Mouse (Mus musculus) spleen, embryonic (tissue): ENCODE results near the gene Myadm.

Experiments used
- CTCF ChIA-PET: fragments of 350-600 bp; sonication (Branson Sonifier 250); formaldehyde crosslinking; loops from one replicate; lab custom pipeline; 2022; lab: Charles Lee

Myadm gene

DNA sequence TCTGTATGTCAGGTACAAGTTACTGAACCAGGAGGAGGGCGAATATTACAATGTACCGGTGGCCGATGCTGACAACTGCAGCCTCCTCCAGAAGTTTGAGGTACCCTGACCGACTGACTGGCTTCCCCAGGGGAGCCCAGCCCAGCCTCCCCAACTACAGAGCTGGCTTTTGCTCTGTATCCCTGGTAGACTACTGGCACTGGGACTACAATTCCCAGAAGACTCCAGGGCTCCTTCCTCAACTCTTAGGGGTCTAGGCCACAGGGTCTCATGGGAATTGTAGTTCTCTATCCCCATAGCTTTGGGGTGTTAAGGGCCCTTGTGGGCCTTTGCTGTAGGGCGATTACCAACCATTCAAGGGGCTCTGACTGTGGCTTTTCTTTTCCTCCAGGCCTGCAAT, 25.2 kb downstream of the Myadm start:
- CTCF ChIA-PET: no interaction called here

DNA sequence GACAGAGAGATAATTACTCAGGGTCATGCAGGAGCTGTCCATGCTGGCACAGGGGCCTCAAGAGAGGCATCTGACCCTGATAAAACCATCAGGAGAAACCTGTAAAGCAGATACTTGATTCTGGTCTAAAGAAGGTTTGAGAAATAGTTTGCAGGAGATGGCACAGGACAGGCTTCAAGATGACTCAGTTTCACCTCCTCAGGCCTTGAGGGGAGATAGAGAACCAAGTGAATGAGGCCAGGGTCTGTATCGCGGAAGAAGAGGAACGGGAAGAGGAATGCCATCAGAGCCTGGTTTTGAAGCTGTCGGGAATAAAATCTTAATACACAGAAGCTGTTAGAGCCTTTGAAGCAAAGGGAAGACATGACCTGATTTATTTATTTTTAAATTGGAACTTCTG, 28.8 kb downstream of the Myadm start:
- CTCF ChIA-PET: no interaction called here

DNA sequence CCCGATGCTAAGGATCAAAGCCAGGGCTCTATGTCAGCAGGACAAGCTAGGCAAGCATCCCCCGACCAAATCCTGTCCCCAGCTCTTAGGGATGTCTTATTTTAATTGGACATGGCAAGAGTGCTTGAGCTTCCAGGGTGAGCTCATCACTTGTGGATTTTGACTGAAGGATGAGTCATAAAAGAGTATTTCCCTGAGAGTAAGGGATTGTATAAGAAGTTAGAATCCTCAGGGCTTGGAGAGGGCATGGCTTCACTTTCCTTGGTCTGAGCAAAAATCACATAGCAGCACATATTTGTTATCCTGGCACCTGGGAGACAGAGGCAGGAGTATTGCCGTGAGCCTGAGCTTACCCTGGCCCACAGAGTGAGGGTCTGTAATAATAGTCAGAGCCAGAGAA, 32.0 kb downstream of the Myadm start:
- CTCF ChIA-PET: no interaction called here

DNA sequence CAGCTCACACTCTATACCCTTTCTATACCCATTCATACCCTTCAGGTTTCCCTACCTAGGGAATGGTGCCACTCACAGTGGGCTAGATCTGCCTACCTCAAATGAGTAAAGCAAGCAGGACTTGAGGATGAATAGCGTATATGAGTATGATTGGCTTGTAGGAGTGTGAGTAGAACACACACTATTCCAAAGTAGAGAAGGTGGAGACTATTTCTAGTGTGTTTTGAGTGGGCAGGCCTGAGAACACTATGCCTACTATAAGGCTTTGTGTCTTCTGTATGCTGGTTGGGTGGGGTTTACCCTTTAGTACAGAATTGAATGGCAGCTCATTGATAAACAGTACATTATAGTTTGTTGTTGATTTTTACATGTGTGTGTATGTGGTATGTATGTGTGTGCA, 34.9 kb downstream of the Myadm start:
- CTCF ChIA-PET: no interaction called here

DNA sequence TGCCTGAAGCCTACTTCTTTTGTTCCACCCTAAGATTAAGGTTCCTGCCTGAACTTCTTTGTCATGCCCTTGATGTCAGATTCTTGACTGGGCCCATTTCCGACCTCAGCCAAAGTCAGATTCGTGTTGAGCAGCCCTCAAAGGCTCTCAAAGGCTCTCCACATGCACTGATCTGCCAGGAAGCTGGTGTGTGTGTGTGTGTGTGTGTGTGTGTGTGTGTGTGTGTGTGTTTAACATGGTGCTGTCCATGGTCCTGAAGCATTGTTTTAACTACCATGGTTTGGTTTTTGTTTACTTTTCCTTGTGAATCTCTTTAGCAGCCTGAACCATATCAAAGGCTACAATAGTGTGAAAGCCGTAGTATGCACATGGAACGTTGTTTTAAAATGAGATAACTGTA, 39.1 kb downstream of the Myadm start:
- CTCF ChIA-PET: no interaction called here

DNA sequence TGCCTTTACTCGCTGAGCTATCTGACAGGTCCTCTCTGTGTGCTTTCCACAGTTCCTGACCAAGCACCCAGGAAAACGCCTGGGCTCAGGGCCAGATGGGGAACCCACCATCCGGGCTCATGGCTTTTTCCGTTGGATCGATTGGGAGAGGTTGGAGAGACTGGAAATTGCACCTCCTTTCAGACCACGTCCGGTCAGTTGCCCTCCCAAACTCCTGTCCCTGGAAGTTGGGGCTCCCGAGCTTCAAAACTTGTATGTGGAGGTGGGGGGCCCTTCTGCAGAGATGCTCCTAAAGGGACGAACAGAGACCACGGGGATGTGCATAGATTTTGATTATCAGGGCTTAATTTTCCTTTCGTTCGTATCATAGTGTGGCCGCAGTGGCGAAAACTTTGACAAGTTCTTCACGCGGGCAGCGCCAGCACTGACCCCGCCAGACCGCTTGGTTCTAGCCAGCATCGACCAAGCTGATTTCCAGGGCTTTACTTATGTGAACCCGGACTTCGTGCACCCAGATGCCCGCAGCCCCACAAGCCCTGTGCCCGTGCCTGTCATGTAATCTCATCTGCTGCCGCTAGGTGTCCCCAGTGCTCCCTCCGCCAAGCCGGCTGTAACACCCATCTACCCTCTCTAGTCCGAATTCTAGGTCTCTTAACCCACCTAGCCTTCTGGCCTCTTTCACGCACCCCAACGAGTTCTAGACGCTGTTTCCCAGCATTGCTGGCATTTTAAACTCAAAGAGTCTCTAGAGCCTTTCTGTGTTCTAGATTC, 41.1 kb downstream of the Myadm start:
- CTCF ChIA-PET: no interaction called here

DNA sequence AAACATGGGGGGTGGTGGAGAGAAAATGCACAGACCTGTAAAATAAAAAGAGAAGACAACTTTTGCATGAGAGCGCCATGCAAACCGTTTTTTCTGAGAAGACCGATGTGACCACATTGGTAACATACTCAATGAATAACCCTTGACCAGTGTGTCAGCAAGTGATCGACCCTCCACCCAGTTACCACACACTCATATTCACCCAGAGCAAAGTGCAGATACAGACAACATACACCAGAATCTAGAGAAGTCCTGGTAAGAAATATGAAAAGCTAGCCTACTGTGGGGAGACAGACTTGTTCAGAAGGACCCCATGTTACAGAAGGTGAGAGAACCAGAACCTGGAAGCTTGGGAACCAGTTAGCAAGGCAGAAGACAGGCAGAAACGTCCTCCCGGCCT, 42.3 kb downstream of the Myadm start:
- CTCF ChIA-PET: no interaction called here

DNA sequence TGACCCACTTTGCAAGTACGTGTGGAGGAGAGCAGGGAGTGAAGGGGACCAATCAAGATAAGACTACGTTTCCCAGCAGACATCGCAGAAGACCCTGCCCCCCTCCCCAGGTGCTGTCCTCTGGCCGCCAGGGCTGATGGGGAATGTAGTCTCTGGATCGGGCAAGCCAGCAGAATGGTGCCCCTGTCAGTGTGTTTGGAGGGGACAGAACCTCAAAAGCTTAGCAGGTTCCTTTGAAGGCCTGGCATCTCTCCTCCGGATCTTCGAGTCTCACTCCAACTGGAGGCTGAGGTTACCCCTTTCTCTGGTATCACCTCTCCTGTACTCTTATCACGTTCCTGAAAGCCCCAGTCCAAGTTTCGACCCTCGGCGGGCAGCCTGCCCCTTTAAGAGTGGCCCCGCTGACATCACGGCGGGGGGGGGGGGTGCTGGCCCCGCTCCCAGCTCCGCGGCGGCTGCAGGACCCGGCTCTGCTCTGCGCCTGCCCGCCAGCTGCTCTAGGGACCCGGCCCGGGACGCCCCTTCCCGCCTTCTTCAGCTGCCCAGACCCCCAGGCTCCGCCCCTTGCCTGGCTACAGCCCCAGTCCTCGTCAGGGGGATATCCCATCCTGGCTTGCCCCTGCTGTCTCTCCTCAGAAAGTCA, 42.8 kb downstream of the Myadm start:
- CTCF ChIA-PET: no interaction called here

DNA sequence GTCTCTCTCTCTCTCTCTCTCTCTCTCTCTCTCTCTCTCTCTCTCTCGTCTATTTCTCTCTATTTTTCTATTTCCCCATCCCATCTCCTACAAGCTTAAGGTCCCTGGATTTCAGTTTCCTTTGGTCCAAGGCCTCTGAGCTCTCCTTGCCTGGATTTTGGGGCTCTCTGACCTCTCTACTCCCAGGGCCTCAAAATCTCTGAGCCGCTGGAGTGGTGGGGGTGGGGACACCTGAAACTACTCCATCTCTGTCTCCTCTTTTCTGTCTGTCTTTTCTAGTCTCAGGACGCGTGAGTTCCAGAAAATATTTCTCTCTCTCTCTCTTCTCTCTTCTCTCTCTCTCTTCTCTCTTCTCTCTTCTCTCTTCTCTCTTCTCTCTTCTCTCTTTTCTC, 43.3 kb downstream of the Myadm start:
- CTCF ChIA-PET: no interaction called here

DNA sequence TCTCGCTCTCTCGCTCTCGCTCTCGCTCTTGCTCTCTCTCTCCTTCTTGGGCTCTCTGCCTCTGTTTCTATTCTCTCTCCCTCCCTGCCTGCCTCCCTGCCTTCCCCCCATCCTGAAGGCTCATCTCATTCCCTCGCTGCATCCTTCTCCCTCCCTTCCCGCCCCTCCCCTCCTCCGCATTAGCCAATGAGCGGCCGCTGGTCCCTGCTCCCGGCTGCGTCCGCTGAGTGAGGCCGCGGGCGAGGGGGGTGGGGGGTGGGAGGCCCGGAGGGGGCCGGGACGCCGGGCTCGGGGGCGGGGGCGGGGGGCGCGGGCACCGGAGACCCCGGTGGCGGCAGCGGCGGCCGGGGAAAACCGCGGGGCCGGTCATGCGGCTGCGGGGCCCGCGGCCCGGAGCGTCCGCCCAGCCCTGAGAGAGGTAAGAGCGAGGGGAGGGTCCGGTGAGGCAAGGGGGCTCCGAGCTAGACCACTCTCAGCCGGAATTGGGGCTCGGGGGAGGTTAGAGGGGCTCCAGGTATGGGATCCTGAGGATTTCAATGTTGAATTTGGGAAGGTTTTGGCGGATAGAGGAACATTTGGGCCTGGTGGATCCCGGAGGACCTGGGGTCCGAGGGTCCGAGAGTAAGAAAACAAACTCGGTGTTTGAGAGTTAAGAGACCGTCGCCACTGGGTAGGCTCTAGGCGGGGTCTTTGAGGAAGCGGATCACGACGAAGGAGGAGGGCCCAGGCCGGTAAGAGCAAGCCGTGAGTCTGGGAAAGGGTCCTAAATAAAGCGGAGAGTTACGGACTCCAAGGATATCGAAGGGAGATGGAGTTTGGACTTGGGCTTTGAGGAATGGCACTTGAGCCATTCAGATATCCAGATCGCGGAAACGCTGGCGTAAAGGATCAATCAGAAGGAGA, 44.0 kb downstream of the Myadm start, which contains the start of gene Cacng7:
Gene Cacng7 (plus strand): TSS at position 337 of the 903 bp plus-strand sequence.
- CTCF ChIA-PET: no interaction called here

DNA sequence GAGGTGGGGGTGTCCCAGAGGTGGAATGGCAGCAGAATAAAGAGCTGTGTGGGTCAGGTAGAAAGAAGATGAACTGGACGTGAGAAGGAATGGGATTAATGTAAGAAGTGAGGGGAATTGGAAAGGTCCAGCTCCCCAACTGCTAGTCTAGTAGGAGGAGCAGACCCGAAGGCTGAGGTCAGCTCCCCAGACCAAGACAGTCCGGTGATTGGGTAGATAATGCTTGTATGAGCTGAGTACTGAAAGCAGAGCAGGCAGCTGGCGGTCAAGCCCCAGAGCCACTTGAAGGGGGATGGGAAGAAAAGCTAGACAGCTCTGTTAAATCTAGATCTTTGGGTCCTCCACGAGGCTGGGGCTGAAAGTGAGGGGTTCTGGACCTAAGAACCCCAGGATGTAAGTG, 44.7 kb downstream of the Myadm start:
- CTCF ChIA-PET: no interaction called here

DNA sequence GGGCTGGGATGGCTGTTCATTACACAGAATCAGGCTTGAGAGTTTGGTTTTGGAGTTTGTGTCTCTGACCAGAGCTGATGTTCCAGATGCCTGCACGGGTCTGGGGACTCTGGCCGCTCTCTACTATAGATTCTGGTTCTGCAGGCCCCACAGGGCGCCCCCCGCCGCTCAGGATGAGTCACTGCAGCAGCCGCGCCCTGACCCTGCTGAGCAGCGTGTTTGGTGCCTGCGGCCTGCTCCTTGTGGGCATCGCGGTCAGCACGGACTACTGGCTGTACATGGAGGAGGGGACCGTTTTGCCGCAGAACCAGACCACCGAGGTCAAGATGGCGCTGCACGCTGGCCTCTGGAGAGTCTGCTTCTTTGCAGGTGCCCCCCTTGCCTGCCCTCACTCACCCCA, 47.5 kb downstream of the Myadm start:
- CTCF ChIA-PET: no interaction called here

DNA sequence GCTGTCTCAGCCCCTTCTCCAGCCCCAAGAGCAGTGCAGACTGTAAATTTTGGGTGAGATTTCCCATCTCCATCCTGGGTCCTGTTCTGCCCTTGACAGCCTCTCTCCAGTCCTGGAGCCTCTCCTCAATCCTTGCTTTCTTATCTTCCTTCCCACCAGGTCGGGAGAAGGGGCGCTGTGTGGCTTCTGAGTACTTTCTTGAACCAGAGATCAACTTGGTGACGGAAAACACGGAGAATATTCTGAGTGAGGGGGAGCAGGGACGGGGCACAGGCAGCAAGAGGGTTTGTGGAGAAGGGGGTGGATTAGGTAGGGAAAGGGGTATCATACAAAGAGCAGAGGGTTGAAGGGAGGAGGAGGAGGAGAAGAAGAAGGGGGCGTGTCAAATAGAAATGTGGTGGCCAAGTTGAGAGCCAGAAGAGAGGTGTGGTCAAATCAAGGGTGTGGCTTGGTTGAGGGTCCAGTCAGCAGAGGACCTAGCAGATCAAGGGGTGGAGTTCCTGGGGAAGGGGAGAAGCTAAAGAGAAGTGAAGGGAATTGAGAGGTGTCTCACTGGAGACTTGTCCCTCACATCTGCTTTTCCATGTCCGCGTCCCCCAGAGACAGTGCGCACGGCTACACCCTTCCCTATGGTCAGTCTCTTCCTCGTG, 49.5 kb downstream of the Myadm start:
- CTCF ChIA-PET: no interaction called here

DNA sequence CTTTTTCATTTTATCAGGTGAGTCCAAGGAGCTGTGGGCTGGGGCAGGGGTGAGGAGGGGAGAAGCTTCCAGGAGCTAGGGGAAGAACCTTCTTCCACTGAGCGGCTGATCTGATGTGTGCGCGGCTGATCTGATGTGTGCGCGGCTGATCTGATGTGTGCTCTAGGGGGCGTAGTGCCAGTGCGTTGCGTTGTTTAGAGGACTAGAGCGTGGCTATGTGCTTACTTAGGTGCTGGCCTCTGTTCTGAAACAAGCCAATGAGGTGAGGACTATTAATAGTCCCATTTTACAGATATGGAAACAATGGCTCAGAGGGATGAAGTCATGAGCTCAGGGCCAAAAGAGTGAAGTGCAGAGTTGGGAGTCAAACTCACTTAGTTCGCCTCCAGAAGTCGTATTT, 50.1 kb downstream of the Myadm start:
- CTCF ChIA-PET: no interaction called here

DNA sequence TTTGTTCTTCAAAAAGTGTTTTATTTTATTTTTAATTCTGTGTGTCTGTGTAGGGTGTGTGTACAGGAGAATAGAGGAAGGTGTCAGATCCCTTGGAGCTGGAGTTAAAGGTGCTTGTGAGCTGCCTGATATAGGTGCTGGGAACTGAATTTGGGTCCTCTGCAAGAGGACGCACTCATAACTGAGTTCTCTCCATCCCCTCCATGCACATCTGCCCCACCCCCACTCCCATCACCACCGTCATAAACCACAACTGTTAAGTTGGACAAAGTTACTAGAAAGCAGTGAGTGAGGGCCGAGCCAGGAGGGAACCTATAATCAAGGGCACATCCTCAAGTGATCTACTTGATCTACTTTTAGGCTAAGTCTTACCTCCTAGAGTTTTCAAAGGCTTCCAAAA, 55.0 kb downstream of the Myadm start:
- CTCF ChIA-PET: no interaction called here

DNA sequence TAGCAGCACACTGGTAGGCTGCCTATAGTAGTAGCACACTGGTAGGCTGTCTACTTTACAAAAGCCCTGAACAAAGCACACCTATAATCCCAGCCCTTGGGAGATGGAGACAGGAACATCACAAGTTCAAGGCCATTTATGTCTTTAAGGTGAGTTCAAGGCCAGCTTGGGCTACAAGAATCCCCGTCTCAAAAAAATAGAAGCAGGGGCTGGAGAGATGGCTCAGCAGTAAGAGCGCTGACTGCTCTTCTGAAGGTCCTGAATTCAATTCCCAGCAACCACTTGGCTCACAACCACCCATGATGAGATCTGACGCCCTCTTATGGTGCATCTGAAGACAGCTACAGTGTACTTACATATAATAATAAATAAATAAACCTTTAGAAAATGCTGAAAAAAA, 56.4 kb downstream of the Myadm start:
- CTCF ChIA-PET: no interaction called here

DNA sequence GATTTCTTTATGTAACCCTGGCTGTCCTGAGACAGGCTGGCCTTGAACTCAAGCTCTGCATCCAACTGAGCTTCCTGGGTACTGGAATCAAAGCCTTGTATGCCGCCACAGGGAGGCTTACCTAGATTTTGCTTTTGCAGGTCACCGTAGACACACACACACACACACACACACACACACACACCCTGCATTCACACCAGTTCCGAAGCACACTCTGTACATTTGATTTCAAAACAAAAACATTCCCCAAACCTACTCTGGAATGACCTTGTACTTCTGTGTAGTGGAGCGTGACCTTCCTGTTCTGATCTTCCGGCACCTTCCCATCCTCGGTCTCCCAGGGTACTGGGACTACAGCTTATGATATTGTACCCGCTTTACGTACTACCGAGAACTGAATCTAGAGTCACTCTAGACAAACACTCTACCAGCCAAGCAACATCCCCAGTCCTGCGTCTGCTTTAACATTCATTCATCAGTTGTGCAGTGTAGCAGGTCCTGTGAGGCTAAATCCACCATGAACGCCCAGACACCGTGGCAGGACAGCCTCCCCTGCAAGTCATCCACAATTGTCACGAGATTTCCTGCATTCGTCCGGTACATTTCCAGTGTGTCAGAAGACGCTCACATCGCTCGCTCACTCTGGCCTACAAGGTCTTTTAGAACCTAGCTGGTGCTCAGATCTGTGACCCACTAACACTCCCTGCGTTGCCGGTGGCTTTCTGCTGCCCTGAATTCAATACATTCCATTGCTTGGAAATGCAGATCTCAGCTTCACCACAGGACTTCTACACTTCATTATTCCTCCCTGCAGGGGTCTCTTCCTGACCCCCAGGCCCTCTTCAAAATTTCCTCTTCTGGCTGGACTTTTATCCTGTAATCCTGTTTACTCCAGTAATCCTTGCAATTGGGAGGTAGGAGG, 58.7 kb downstream of the Myadm start:
- CTCF ChIA-PET: no interaction called here

DNA sequence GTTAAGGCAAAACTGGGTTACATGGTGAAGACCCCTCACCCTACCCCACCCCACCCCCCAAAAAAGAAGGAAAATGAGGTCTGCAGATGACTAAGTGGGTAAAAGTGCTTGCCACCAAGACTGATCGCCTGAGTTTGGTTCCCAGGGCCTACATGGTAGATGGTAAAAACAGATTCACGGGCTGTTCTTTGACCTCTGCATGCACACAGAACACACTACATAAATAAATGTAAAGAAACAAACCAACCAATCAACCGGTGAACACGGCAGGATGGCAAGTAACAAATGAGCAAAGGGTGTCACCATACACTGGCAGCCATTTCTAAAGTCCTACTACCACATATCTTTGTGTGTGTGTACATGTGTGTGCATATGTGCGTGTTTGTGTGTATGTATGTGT, 59.4 kb downstream of the Myadm start:
- CTCF ChIA-PET: no interaction called here

DNA sequence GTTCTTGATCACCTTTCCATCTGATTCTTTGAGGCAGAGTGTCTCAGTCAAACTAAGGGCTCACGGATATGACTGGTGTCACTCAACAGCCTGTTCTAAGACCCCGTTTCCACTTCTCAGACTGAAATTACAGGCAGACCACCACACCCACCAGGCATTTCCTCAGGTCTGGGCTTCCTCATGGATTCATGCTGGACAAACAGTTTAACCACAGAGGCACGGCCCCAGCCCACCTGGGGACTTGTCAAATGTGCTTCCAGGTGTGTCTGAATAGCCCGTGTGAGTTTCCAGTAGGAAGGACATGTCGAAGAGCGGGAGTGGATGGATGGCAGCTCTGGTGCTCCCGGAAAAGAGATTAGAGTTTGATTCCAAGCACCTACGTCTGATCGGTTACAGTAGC, 60.9 kb downstream of the Myadm start:
- CTCF ChIA-PET: no interaction called here
